Mouse (Mus musculus) hindbrain, postnatal 0 days (tissue): ENCODE measurements around the gene Trdn. TPM values are rescaled to one million over a fixed set of nuclear protein-coding genes. Genes with fewer than 3 reads are reported as not detected.

Experiments
- ATAC-seq: fragments of 200-750 bp; cut with Nextera tagmentation; 2 replicates; pipeline ENCODE4 v1.8.0; 2017; ENCODE audit warnings: mild to moderate bottlenecking, moderate TSS enrichment, moderate library complexity
- DNase-seq: peaks from one replicate; pipeline ENCODE4 v3.0.0-alpha.2; 2015; ENCODE audit warnings: low spot score
- H3K27ac ChIP-seq: fragments of 300-500 bp; sonication (generic); 2 replicates; pipeline ENCODE4 v1.5.1; 2014; ENCODE audit warnings: mild to moderate bottlenecking
- H3K27me3 ChIP-seq: fragments of 300-500 bp; sonication (generic); 2 replicates; pipeline ENCODE4 v1.6.1; 2014; ENCODE audit warnings: low read length, mixed read lengths; ENCODE audit not compliant: insufficient read depth
- H3K36me3 ChIP-seq: fragments of 300-500 bp; sonication (generic); 2 replicates; pipeline ENCODE4 v1.6.1; 2014; ENCODE audit warnings: low read length, mixed read lengths; ENCODE audit not compliant: insufficient read depth
- H3K4me1 ChIP-seq: fragments of 300-500 bp; sonication (generic); 2 replicates; pipeline ENCODE4 v1.6.1; 2014; ENCODE audit warnings: antibody characterized with exemption, low read length, mixed read lengths; ENCODE audit not compliant: insufficient read depth
- H3K4me2 ChIP-seq: fragments of 300-500 bp; sonication (generic); 2 replicates; pipeline ENCODE4 v1.6.1; 2014; ENCODE audit warnings: low read depth, mild to moderate bottlenecking, low read length, moderate library complexity, mixed read lengths
- H3K4me3 ChIP-seq: fragments of 300-500 bp; sonication (generic); 2 replicates; pipeline ENCODE4 v1.5.1; 2014; ENCODE audit warnings: low read length
- H3K9ac ChIP-seq: fragments of 300-500 bp; sonication (generic); replicated peaks from 2 replicates; pipeline ENCODE4 v1.6.1; 2014; ENCODE audit warnings: mild to moderate bottlenecking, low read length, moderate library complexity, mixed read lengths
- H3K9me3 ChIP-seq: fragments of 300-500 bp; sonication (generic); 2 replicates; pipeline ENCODE4 v1.6.1; 2016; ENCODE audit warnings: low read length, mixed read lengths
- CTCF ChIP-seq: IDR thresholded peaks from 2 replicates; pipeline ENCODE4 v1.5.1; 2016; ENCODE audit warnings: antibody characterized with exemption, control low read depth, low read depth
- WGBS: fragments of 180-500 bp; shearing (Covaris S2); extraction: QIAGEN DNeasy Blood & Tissue Kit; methylation state at CpG from one replicate; pipeline ENCODE4 v1.1.7; 2014; 5-methylcytosine and 5-hydroxymethylcytosine counted together
- polyA plus RNA-seq: library from polyadenylated mRNA; unstranded; fragments of >200 nt; fragmentation: Nextera tagmentation; extraction: Ambion mirVana; gene quantifications from 2 replicates; pipeline ENCODE4 v1.2.1, GENCODE M21; 2015
- total RNA-seq: library from RNA; depleted of rRNA; stranded (reverse); fragments of >200 nt; gene quantifications from 2 replicates; pipeline ENCODE4 v1.2.3, GENCODE M21; 2014

Trdn gene
- total and polyA plus RNA-seq, 2 experiments from 2014 or later, result 0.13 to 0.42 TPM

DNA sequence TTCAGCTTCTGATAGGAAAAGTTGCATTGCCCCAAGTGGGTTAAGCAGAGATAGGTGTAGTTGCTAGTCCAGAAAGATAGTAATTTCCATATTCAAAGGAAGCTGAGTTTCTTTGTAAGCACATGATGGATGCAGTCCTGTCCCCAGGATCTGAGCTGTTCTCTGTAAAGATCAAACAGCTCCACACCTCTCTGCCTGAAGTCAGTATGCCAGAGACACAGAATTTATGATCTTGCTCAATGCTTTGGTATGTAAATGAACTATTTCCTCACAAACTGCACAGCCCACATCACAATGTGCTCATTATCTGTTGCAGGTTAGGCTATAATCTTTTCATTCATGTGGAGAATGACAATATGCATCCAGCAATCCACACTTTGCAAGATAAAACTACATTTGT lies 8.0 kb downstream of the Trdn start:
- no peak overlapping the region for H3K27ac ChIP-seq
- no peak overlapping the region for H3K9ac ChIP-seq
- no peaks in the 10 kb centered on the region for H3K4me1 ChIP-seq
- H3K9me3 ChIP-seq, result no peaks in the 10 kb centered on the region
- no peak overlapping the region for H3K4me3 ChIP-seq
- no peaks in the 10 kb centered on the region for H3K36me3 ChIP-seq
- ATAC-seq, result no peak
- no peak for DNase-seq
- no peaks in the 10 kb centered on the region for H3K27me3 ChIP-seq
- no peak for TF ChIP-seq CTCF
- no peak overlapping the region for H3K4me2 ChIP-seq

DNA sequence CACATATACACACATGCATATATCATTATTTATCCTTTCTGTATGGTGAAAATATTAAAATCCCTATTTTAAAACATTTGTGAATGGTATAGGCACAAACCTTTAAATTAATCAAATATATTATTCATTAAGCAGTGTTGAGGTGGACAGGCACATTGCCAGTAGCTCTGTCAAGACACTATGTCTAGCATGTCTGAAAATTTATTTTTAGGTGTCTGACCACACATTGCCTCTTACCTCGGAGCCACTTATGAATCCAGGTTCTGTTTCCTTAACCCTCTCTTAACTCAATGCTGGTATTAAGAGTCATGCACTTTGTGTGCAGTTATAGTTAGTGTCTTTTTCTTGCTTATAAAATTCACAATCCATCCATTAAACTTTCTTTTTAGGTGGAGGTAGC lies 12.0 kb downstream of the Trdn start:
- H3K9ac ChIP-seq, result no peak overlapping the region

DNA sequence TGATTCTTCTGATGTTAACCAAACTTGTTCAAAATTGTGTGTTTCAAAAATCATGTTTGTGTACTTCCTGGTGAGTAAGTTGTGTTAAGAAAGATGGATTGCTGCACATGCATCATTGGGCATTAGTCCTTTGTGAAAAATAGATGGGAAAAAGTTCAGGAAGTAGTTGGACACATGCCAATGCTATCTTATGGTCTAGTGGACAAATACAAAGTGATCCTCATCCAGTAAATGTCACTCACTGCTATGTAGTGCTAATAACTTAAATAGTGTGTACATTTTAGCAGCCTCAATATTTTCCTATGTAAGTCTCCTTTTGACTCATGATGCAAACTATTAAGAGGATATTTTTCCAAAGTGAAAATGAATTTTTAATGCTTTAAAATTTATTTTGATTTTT lies 27.6 kb downstream of the Trdn start:
- no peak overlapping the region for H3K9ac ChIP-seq
- no peak for TF ChIP-seq CTCF
- DNase-seq (peak; percentile 27), ATAC-seq (no peak)
- no peaks in the 10 kb centered on the region for H3K27me3 ChIP-seq
- H3K4me1 ChIP-seq, result no peaks in the 10 kb centered on the region
- H3K4me3 ChIP-seq, result no peak overlapping the region
- no peak overlapping the region for H3K4me2 ChIP-seq
- no peak overlapping the region for H3K27ac ChIP-seq
- no peaks in the 10 kb centered on the region for H3K36me3 ChIP-seq
- no peaks in the 10 kb centered on the region for H3K9me3 ChIP-seq

More for the DNA sequence above, 12.0 kb downstream of the Trdn start:
- no peak overlapping the region for H3K27ac ChIP-seq
- no peak for TF ChIP-seq CTCF
- no peak overlapping the region for H3K4me2 ChIP-seq
- ATAC-seq, result no peak
- no peak for DNase-seq
- 89% methylated on average over 1 of the region's 1 CpGs for WGBS
- no peaks in the 10 kb centered on the region for H3K36me3 ChIP-seq
- H3K27me3 ChIP-seq, result no peaks in the 10 kb centered on the region
- no peak overlapping the region for H3K4me3 ChIP-seq
- no peaks in the 10 kb centered on the region for H3K4me1 ChIP-seq
- H3K9me3 ChIP-seq, result no peaks in the 10 kb centered on the region

DNA sequence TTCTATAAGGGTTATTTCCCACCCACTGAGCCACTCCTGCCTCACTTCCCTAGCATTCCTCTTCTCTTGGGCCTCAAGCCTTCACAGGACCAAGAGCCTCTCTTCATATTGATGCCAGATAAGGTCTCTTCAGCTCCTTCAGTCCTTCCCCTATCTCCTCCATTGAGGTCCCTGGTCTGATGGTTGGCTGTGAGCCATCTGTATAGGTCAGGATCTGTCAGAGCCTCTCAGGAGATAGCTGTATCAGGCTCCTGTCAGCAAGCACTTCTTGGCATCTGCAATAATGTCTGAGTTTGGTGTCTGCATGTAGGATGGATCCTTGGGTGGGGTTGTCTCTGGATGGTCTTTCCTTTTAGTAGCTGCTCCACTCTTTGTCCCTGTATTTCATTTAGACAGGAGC lies 42.7 kb downstream of the Trdn start:
- no peak for DNase-seq
- Histone ChIP-seq H3K36me3 (no peaks in the 10 kb centered on the region), H3K4me3 (no peak overlapping the region), H3K9ac (no peak overlapping the region), H3K9me3 (no peaks in the 10 kb centered on the region), H3K4me1 (no peaks in the 10 kb centered on the region), H3K27ac (no peak overlapping the region), H3K27me3 (no peaks in the 10 kb centered on the region), H3K4me2 (no peak overlapping the region)
- no peak for TF ChIP-seq CTCF
- ATAC-seq, result no peak

DNA sequence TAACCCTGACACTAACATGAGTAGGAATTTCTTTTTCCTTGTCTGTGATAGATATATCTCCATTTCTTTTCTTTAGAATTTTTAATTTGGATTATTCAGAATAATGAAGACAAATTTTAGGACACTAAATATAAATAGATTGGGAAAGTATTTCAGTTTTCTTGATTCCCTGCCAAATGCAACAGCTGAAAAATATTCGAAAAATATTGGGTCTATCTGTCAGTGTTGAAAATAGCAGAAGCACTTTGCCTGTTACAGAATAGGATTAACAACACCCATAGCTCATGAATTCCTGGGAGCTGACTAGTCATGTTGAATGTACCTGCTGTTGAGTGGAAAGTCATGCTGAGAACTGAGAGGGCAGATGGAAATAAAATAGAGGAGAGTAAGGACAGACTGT lies 64.6 kb downstream of the Trdn start:
- H3K36me3 ChIP-seq, result no peaks in the 10 kb centered on the region
- no peak overlapping the region for H3K4me2 ChIP-seq
- no peak overlapping the region for H3K27ac ChIP-seq
- TF ChIP-seq CTCF, result no peak
- 75% methylated on average over 1 of the region's 1 CpGs for WGBS
- no peaks in the 10 kb centered on the region for H3K9me3 ChIP-seq
- H3K4me1 ChIP-seq, result no peaks in the 10 kb centered on the region
- no peak for ATAC-seq
- DNase-seq, result no peak
- H3K27me3 ChIP-seq, result no peaks in the 10 kb centered on the region
- H3K9ac ChIP-seq, result no peak overlapping the region
- no peak overlapping the region for H3K4me3 ChIP-seq

DNA sequence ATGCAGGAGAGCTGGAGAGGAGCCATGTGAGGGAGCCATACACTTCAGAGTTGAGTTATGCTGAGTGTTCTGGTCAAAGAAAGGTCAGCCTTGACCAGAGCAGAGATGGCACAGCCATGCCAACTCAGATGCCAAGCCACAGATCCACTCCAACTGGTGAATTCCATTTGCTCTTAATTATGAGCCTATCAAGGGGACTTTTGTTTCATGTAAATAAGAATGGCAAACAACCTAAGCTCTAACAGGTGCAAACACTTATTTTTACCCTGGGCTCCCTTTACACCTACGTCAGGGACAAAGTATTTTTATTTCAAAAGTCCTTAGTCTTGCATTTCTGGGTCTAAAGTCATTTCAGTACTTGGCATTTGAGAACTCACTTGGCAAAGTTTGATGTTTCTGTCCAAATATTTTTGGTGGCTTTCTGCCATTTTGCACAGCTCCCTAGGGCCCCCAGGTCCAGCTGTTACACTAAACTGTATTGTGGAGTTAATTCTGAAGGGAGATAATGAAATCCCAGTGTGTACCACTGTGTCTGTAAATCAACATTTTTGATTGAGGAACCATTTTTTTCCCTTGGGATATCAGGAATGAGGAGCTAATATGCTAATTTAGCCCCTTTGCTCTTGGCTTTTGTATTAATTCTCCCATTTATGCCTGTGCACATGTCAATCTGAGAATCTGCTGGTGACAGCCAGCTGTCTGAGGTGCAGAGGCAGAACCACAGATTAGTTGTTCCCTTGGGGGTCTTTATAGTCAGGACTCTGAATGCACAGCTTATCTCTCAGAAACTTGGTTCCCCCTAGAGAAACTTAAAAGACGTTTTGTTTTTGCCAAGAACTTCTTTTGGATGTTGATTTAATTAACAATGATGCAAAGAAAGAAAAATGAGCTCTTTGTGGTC lies 99.6 kb downstream of the Trdn start:
- Histone ChIP-seq H3K4me1 (no peaks in the 10 kb centered on the region), H3K27me3 (no peaks in the 10 kb centered on the region), H3K9ac (no peak overlapping the region), H3K4me2 (no peak overlapping the region), H3K27ac (no peak overlapping the region), H3K36me3 (no peaks in the 10 kb centered on the region), H3K9me3 (no peaks in the 10 kb centered on the region), H3K4me3 (no peak overlapping the region)
- peak; percentile 11 for DNase-seq
- WGBS, result 42% methylated on average over 2 of the region's 2 CpGs
- ATAC-seq, result 0 out of 2 replicates have a peak, but pooled peaks have one; percentile 53
- TF ChIP-seq CTCF, result no peak

DNA sequence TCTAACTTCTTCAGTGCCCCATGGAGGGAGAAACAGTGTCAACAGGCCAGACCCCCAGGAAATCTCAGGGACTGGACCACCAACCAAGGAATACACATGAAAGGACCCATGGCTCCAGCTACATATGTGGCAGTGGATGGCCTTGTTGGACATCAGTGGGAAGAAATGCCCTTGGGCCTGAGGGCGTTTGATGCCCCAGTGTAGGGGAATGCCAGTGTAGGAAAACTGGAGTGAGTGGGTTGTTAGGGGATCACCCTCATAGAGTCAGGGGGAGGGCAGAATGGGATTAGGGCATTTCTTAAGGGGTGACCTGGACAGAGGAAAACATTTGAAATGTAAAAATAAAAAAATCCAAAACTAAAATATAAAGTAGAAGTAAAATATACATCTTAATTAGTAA lies 108.7 kb downstream of the Trdn start:
- Histone ChIP-seq H3K36me3 (no peaks in the 10 kb centered on the region), H3K4me2 (no peak overlapping the region), H3K4me3 (no peak overlapping the region), H3K9ac (no peak overlapping the region), H3K4me1 (no peaks in the 10 kb centered on the region), H3K27me3 (no peaks in the 10 kb centered on the region), H3K9me3 (no peaks in the 10 kb centered on the region), H3K27ac (no peak overlapping the region)
- no peak for TF ChIP-seq CTCF
- 88% methylated on average over 1 of the region's 1 CpGs for WGBS
- ATAC-seq (no peak), DNase-seq (no peak)
